Mouse (Mus musculus) left cerebral cortex, postnatal 14 days (tissue): Measurements from ENCODE around the gene Tctn1. TPM values are rescaled to one million over a fixed set of nuclear protein-coding genes. Genes with fewer than 3 reads are reported as not detected.
A peak's percentile ranks its signal among the peaks of the same experiment; 100 is the strongest.

ENCODE experiments used
- DNase-seq, 2 experiments: peaks; one replicate each; pipeline ENCODE4 v3.0.0; 2021 to 2022; ENCODE audit warnings: low spot score in 2 of 2, mixed read lengths in 1 of 2
- intact Hi-C: fragments of 180-260 bp; cut with DNase I; formaldehyde crosslinking; loops from one replicate; pipeline ENCODE4 v1.15.1; 2025
- total RNA-seq, 2 experiments: library from RNA; stranded (reverse); gene quantifications; 2 replicates each; pipeline ENCODE4 v1.2.3; 2021

The Tctn1 gene
- total RNA-seq, 2 experiments from 2014 or later = 10.4 to 12.1 TPM

DNA sequence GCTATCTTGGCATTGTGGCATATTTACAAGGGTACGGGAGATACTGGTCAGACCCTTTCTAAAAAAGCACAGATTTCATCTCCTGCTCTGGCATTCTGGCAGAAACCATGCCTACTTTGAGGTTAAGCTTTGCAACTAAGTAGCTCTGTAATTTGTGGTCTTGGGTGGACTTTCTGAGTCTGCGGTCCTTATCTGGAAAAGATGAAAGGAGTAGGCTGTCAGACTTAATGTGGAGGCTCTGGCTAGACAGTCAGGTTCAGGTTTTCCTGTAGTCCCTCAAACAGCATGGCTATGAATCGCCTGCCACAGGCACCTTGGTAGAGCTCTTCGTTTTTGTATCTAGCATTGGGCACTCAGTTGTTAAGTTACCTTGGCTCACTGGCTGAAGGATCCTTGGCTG, 22.8 kb upstream of the Tctn1 start:
- intact Hi-C loops = no loop called here
- DNase-seq = no peak

DNA sequence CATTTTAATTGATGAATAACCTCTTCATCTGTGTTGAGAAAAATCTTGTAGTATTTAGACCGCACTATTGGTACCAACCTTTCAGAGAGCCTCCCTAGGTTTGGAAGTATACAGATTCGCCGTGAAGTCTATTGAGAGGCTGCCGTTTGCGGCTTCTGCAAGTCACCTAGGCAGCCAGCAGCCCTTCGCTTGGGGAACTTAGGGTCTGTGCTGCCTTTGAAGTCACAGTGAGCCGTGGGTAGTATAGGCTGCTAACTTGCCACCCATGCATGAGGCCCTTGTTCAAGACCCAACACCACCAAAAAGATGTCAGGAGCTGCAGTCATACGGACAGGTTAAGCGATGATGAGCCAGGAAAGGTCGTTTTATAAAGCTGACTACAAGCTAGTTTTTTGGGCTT, 21.9 kb upstream of the Tctn1 start:
- intact Hi-C loops = no loop called here
- no peak for DNase-seq

DNA sequence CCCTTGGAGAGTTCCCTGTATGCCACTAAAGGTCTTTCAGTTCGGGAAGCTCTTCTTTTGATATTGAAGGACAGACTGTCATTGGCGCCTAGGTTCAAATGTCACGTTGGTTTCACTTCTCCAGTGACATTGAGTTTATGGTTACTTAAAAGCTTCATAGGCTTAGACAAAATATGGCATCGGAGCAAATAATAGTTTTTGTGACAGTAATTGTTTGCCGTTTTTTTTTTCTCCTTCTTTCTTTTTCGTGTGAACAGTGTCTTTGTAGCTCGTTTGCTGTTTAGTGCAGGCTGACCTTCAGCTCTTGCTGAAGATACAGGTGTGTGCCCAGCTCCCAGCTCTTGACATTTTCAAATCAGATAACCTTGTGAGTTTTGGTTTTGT, 21.5 kb upstream of the Tctn1 start:
- DNase-seq = no peak
- intact Hi-C loops = no loop called here

DNA sequence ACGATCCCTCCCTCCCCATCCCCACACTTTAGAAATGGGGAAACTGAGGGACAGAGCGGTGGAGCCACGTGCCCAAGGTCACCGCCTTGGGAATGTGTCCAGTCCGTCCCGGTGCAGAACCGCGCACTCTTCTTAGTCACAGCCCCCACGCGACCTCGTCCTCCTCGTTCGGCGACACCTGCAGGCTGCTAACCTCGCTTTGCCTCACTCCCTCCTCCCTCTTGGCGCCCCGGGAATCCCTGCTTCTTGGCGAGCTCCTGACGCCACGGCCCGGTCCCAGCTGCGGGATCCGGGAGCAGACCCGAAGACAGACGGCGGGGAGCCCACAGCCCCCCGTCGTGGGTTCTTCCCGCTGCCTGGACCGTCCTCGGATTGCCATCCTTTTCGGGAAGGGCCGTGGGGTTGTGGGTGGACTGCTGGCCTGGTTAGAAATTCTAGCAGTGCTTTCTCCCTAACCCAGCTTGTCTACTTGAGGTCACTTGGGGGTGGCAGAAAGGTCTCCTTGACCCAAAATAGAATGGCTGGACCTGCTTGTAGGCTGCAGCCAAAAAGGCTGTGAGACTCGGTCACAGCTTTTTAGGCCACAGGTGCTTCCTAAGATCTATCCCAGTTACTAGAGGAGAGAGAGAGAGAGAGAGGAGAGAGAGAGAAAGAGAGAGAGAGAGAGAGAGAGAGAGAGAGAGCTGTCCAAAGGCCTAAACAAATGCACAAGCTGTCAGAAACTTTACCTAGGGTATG, 20.9 kb upstream of the Tctn1 start:
- intact Hi-C loops = no loop called here

DNA sequence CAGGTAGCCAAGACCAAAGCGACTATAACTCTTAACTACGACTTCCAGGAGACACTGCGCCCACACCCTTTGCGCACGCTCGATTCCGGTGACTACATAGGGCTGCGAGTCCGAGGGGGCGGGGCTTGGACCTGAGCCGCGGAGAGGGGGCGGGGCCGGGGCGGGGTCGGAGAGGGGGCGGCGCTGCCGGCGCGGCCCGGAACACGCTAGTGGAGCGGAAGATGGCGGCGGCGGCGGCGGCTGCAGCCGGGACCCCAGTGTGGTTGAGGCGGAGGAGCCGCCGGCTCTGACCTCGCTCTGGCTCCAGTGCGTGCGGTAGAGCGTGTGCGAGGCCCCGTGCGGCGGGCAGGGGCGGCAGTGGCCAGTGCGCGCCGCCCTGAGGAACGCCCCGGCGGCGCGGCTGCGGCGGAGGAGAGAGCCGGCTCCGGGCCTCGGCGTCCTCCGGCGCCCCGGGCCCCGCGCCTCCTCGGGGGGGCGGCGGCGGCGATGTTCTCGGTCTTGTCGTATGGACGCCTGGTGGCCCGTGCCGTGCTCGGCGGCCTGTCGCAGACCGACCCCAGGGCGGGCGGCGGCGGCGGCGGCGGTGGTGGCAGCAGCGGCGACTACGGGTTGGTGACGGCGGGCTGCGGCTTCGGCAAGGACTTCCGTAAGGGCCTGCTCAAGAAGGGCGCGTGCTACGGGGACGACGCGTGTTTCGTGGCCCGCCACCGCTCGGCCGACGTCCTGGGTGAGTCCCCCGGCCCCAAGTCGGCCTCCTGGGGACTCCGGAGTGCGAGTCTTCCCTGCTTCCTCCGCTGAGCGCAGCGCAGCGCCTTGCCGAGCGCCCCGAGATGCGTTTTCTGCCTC, 20.1 kb upstream of the Tctn1 start, which contains the start of gene Pptc7:
Pptc7 (plus strand) TSS at position 183 of the 846 bp plus-strand sequence.
- DNase-seq = peak; percentile 92
- intact Hi-C loops = no loop called here

More for the DNA sequence above, 20.9 kb upstream of the Tctn1 start:
- peak; percentile 34 to 38 for DNase-seq

DNA sequence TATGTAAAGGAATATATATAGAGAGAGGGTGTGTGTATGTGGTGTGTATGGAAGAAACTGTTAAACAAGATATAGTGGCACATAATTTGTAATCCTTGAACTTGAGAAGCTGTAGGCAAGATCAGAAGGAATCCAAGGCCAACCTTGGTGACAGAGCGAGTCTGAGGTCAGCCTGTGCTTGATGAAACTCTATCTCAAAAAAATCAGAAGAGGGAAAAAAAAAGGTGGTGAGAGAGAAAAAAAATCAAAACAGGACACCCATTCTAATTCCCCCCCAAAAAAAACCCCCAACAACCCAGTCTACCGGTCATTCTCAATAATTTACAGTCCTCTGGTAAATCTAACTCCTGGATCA, 19.5 kb upstream of the Tctn1 start:
- intact Hi-C loops = no loop called here
- DNase-seq = no peak

DNA sequence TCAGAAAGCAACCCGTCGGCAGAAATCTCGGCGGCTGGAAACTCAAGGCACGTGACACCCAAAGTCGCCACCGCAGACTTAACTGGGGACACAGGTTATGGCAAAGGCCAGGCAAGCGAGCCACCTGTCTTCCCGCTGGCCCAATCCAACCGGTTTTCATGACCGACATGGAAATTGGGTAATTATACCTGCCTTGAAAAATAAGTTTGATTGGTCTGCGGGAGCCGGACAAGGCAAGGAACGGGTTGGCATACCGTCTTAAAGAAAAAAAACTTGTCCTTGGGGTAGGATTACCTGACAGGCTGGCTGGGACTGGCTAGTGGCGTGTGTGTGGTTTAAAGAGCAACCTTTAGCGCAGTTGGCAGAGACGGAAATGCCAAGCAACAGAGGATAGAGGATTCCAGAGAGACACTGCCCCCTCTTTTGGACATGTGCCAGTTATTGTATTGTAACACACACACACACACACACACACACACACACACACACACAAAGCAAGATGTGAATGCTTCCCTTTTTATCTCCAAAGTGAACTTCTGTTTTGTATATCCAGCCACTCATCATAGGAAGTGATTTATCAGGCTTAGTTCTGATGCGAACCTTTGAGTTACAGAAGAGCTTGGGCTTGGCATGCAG, 16.7 kb upstream of the Tctn1 start:
- intact Hi-C loops = no loop called here
- peak in 1 of 2 experiments; percentile 70 for DNase-seq

DNA sequence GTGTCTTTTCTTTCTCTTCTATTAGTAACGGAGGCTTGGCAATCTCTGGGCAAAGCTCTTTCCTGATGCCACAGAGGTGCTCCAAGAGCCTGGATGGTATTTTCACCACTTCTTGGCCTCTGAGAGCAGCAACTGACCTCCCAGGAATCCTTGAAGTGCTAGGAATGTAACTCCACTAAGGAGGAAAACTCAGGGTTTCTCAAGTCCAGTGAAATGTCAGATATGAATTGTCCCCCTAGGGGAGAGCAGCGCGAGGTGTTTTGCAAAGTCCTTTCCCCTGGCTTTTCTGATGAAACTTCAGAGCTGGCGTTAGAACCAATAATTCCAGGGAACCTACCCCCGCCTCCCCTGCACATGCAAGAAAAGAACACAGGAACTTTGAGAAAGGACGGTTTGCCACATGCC, 16.2 kb upstream of the Tctn1 start:
- DNase-seq = no peak
- intact Hi-C loops = no loop called here

DNA sequence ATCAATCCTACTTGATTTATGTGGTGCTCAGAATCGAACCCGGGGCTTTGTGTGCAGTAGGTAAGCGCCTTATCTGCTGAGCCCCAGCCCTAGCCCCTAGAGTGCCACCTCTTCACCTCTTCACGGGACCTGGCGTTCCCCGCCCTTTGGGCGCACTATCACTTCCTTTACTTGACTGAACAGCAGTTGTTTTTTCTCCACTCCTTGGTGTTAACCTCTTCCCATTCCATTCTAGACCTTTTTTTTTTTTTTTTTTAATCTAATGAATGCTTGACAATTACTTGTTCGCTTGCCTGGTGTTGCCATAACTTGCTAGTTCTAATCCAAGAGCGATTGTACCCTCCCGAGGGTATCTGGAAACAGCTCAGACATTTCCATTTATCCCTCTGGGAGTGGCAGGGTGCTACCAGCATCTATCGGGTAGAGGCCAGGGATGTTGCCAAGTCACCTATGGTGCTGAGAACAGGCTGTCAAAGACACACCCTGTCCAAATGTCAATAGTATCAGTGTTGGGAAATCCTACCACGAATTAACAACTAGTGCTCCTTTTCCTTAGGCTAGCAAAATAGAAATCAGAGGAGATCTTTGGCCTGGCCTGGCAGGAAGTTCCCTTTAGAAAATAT, 15.7 kb upstream of the Tctn1 start:
- intact Hi-C loops = no loop called here
- no peak for DNase-seq

DNA sequence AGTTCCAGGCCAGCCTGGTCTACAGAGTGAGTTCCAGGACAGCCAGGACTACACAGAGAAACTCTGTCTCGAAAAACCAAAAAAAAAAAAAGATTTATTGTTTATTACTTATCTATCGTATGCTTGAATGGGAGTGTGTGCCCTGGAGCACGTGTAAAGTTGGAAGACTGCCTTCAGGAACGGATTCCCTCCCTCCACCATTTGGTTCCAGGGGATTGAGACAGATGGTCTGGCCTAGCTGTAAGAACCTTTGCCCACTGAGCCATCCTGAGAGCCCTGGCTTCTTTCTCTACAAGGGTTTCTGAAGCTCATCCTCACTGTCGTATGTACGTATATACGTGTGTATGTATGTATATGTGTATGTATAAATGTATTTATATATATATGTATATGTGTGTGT, 14.7 kb upstream of the Tctn1 start:
- DNase-seq = no peak
- intact Hi-C loops = no loop called here

DNA sequence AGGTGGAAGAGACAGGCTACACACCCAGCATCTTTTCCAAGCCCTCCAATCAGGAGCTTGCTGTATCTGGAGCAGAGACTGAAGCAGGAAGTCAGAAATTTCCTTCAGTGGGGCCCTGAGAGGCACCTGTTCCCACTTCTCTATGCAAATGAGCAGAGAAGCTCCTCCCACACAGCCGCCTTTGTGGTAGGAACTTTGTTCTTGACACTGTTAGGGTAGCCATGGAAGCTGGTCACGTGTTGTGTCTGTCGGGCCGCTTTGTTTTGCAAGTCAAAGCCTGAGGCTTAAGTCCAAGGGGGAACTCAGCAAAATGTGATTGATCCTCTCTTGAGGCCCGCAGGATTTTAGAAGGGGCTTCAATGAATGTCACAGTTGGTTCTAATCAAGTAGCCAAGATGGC, 10.5 kb upstream of the Tctn1 start:
- intact Hi-C loops = no loop called here

DNA sequence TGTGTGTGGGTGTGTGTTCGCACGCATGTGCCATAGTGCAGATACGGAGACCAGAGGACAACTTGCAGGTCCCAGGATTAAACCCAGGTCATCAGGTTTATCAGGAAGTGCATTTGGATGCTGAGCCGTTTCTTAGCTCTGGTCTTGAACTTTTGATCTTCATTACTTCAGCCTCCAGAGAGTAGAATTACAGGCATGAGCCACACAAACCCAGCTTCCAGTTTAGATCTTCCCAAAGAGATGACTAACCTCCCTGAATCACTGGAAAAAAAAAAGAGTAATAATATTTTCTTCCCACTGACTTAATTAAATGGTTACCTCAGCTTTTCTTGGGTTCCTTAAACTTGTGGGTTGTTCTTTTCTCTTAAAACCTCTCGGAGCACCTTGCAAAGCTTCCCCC, 8.6 kb upstream of the Tctn1 start:
- intact Hi-C loops = no loop called here

More for the DNA sequence above, 10.5 kb upstream of the Tctn1 start:
- peak in 1 of 2 experiments; percentile 37 for DNase-seq

DNA sequence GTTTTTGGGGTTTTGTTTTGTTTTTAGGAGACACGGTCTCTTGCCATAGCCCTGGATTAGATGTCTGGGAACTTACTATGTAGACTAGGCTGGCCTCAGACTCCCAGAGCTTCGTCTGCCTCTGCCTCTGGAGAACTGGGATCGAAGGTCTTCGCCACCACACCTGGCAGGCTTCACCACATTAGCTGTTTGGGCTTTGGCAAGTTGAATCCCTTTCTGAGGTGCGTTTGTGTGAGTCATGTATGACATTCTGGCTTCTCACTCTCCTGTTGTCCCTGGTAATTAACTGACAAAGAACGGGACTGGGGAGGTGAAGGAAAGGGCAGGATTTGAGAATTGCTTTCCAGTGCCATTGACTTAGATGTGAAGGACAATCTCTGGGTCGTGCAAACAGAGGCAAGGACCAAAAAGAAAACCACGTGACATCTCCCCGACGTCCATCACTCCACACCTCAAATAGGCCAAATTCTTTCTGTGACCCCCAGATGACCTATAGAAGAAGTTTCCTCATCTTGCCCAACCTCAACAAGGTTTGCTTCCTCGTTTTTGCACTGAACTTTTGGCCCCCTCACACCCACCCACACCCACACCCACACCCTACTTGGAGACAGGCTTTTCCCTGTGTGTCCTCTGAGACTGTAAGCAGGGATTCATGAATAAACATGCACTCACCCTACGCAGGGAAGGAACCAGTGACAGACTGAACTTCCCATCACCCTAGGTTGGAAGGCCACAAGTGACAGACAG, 4.8 kb upstream of the Tctn1 start:
- intact Hi-C loops = loop anchor here (2.0 kb wide), 1 partner anchor 76 kb away; no protein-coding TSS in a partner anchor
- no peak for DNase-seq

More for the DNA sequence above, 8.6 kb upstream of the Tctn1 start:
- no peak for DNase-seq

DNA sequence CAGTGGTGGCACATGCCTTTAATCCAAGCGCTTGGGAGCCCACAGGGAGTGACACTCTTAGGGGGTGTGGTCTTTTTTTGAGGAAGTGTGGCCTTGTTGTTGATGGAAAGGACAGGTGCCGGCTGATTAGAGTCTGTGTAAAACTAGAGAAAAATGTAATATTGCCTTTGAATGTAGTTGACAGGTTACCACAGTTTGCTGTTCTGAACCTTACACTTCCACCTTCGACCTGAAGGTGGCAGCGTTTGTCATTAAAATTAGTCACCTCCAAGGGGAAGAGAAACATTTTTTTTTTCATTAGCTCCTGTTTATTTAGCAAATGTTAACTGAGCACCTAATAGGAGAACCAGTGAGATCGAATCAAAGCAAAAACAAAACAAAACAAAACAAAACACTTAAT, 3.6 kb upstream of the Tctn1 start:
- DNase-seq = peak; percentile 74 to 85
- intact Hi-C loops = loop anchor here (2.0 kb wide), 1 partner anchor 77 kb away; no protein-coding TSS in a partner anchor

DNA sequence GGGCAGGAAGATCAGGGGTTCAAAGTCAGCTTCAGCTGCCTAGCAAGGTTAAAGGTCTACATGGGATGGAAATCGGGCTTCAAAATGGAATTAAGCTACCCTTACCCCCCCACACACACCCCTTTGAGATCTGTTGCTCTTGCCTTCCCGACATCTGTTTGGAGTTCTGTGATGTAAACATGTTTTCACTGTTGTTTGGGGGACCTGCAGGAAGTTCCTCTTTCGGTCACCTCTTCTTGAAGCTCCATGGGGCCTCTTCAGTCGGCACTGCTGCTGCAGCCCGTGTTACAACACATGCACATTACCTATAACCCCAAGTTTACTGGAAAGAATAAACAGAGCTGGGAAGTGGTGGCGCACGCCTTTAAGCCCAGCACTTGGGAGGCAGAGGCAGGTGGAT, 2.9 kb upstream of the Tctn1 start:
- intact Hi-C loops = no loop called here
- no peak for DNase-seq

DNA sequence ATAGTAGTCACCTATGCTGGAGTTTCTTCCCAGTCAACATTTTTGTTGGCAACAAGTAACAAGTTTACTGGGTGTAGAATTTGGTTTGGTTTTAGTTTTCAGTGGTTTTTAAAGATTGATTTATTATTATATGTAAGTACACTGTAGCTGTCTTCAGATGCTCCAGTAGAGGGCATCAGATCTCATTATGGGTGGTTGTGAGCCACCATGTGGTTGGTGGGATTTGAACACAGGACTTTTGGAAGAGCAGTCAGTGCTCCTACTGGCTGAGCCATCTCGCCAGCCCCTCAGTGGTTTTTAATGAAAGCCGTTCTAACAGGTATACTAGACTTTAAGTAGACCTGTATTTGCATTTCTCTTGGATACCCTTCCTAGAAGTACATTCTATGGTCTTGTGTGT, 1.7 kb upstream of the Tctn1 start:
- intact Hi-C loops = no loop called here
- no peak for DNase-seq

DNA sequence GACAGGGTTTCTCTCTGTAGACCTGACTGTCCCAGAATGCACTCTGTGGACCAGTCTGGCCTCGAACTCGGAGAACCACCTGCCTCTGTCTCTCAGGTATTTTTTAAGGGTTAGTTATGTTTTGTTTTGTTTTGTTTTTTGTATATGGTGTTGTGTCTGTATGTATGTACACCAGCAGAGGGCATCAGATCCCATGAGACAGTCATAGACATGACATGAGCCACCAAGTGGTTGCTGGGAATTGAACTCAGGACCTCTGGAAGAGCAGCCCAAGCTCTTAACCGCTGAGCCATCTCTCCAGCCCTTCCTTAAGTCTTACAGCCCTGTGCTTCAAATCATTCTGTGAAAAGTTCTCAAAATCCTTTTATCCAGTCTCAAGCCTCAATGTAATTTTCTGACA, 927 bp upstream of the Tctn1 start:
- DNase-seq = no peak
- intact Hi-C loops = no loop called here

DNA sequence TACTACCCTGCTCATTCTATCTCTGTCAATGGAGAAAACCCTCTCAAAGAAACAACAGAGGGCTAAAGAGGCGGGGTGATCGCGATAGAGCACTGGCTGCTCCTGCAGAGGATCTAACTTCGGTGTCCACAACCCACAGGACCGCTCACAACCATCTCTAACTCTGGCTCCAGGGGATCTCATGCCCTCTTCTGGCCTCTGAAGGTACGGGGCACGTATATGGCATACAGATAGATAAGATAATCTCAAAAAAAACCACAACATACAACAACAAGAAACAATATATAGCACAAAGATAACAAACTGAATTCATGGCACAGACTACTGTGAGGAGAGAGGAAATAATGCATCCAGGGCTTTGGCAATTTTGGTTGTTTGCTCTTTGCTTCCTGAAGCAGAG, 2.2 kb downstream of the Tctn1 start:
- intact Hi-C loops = loop anchor here (5.0 kb wide), 2 partner anchors 130 to 135 kb away; partner anchors contain the start of gene Arpc3
- no peak for DNase-seq
